Mouse (Mus musculus) bone marrow macrophage, adult 2 months (primary cell): Measurements from ENCODE around the gene Atp6v1g3.

Source experiments
- CTCF ChIP-seq: IDR thresholded peaks from 2 replicates; pipeline ENCODE4 v1.5.1; 2012; ENCODE audit warnings: low read depth, mild to moderate bottlenecking, low read length, moderate library complexity
- POLR2A ChIP-seq: IDR thresholded peaks from 2 replicates; pipeline ENCODE4 v1.6.1; 2012; ENCODE audit warnings: mild to moderate bottlenecking, low read depth, low read length, borderline replicate concordance

- TF ChIP-seq CTCF (no peak), POLR2A (no peak)
Observed at GRCm38 (mm10) chr1:138330556-138330955, 57.0 kb downstream of the Atp6v1g3 start.
